Mouse (Mus musculus) thymus, adult 18-20 months (tissue): ENCODE results near the gene Khdc3.
"Not testable (repeated sequence)": the region's sequence is repeated elsewhere in the genome, so short reads cannot be mapped to it uniquely, and the experiment has no call there.

ENCODE experiments used
- DNase-seq, 2 experiments: peaks; one replicate each; pipeline ENCODE4 v3.0.0; 2022; ENCODE audit warnings: mixed read lengths in 2 of 2

The Khdc3 gene

DNA sequence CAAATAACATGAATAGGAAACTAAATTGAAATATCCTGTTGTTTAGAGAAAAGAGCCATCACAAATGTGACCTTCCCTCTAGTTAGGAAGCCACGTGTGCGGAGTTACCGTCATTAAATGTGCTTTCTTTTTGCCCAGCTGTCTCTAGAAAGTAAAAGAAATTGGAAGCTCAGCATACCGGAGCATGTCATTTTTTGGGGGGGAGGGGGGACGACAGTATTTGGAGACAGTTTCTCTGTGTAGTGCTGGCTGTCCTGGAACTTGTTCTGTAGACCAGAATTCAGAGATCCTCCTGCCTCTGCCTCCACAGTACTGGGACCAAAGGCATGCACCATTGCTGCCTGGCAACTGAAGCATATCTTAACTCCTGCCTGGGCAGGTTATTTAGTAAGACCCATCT, at the start of gene Khdc3:
Gene Khdc3 (plus strand): TSS at position 301 of the 400 bp plus-strand sequence.
- no peak for DNase-seq

GRCm38 (mm10) chr9:73055441-73055911, 46.2 kb upstream of the Khdc3 start:
- DNase-seq, result no peak

DNA sequence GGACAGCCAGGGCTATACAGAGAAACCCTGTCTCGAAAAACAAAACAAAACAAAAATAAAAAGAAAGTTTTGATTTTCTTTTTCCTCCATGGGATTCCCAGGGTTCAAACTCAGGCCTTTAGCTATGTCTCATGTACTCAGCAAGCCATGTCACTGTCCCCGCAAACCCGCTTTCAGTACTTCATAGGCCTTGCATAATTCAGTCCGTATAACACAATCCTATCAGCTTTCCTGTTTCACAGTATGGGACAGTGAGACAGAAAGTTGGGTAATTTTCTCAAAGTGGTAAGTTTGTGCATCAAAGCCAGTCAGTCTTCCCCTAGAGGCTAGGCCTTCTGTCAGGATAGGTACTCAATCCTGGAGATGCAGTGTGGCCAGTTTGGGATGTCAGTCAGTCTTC, 42.4 kb upstream of the Khdc3 start:
- DNase-seq, result no peak

DNA sequence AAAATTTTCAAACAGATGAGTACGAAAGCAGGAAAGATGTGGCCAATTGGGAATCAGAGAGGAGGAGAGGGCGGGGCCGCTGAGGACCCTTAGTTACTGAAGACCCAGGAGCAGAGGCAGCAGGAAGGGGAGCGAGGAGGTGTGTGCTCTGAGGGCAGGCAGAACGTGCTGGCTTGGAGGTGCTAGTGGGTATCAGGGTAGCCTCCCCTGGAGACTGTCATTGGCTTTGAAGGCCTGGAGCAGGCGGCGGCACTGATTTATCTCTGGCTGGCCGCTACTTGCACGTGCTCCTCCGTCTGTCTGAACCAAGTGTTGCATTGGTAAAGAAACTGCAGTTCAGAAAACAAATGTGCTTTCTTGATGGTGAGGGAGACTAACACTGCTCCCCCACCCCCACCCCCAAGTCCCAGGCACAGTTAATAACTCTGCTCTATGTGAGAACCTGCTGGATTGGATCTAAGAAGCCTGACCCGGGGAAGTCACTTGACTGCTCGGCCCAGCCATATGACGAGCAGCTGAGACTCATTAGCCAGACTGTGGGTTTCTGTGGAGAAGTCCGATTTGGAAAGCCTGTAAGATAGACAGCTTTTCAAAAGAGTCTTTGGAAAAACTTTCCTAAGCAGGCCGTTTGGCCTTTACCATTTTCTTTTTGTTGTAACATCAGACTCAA, 37.9 kb upstream of the Khdc3 start:
- no peak for DNase-seq

GRCm38 (mm10) chr9:73067086-73067485, 34.5 kb upstream of the Khdc3 start:
- DNase-seq, result no peak

GRCm38 (mm10) chr9:73068230-73068679, 33.4 kb upstream of the Khdc3 start:
- DNase-seq, result no peak

GRCm38 (mm10) chr9:73068688-73069087, 32.9 kb upstream of the Khdc3 start:
- no peak for DNase-seq

- DNase-seq, result no peak
Observed at GRCm38 (mm10) chr9:73070971-73071659, 30.5 kb upstream of the Khdc3 start.

DNA sequence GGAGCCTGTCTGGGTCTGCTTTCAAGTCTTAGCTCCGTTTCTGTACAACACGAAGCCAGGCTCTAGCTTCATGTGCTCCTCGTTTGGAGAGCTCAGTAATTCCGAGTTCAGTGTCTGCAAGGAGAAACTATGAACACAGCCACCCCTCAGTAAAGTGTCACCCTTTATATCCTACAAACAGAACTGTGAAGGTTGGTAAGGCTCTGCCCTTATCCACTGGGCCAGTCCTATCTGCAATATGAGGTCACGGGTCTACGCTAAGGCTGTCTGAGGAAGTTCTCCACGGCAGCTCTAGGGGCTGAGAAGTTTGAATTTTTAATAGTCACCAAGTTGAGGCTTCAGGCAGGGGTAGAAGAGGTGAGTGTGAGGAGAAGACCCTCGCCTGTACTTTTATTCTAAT, 29.2 kb upstream of the Khdc3 start:
- DNase-seq, result no peak

DNA sequence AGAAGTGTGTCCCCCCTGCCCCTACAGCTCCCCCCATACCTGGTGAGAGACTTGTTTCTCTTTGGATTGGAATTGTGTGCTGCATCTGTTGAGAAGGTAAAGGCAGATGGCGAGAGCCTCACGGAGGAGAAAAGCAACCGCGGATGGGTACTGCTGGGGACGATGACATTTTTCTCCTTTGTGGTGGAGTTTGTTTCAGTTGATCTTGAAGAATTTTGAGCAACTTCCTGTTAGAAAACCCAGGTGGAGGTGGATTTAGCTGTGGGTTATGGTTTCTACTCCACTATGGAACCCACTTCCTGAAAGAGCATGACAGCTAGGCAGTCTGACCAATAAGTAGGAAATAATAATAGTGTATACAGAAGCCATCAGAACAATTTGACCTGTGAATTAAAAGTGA, 28.5 kb upstream of the Khdc3 start:
- peak in 1 of 2 experiments; percentile 37 for DNase-seq

DNA sequence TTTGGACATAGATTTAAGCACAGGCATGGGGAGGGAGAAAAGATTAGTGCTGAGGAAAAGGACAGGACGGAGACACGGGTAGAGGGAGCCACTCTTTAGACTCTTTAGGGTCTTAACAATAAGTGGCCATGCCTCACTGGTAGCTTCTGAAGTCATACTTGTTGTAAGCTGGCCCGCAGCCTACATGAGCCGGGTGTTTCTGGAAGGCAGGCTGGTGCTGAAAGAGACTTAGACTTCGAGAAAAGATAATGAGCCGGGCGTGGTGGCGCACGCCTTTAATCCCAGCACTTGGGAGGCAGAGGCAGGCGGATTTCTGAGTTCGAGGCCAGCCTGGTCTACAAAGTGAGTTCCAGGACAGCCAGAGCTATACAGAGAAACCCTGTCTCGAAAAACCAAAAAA, 22.3 kb upstream of the Khdc3 start:
- DNase-seq, result not testable (repeated sequence)

- no peak for DNase-seq
Observed at GRCm38 (mm10) chr9:73079801-73080325, 21.8 kb upstream of the Khdc3 start.

- no peak for DNase-seq
Observed at GRCm38 (mm10) chr9:73082291-73083000, 19.2 kb upstream of the Khdc3 start.

DNA sequence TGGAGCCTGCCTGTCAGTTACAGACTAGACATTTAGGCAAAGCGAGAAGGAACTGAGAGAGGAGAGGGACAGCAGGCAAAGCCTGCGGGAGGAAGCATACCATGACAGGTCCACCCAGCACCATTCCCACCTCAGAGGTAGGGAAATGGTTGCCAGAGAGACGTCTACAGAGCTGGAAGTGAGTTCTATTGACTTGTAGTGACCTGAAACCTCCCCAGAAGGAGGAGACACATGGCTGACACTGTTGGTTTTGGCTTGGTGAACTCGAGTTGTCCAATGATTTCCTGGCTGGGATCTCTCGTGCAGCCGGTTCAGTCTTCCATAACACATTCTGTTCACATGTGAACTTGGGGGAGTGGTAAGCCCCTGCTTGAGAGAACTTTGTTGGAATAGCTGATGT, 17.7 kb upstream of the Khdc3 start:
- no peak for DNase-seq

DNA sequence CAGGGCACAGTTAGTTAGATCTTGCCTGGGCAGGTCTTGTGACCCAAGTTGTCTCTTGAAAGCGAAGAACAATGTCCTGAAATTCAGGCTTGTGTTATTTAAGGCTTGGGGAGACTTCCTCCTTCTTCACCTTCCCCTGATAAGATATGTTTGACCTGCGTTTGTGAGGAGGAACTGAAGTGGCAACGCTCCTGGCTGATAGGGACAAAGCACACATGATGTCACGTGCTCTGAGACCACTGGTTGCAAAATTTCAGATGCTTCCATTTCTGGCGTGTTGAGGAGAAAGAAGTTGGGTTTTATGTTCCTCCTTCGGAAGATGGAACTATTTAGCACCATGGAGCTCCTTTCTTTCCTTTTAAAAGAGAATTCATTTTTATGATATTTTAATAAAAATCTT, 15.8 kb upstream of the Khdc3 start:
- DNase-seq, result no peak

DNA sequence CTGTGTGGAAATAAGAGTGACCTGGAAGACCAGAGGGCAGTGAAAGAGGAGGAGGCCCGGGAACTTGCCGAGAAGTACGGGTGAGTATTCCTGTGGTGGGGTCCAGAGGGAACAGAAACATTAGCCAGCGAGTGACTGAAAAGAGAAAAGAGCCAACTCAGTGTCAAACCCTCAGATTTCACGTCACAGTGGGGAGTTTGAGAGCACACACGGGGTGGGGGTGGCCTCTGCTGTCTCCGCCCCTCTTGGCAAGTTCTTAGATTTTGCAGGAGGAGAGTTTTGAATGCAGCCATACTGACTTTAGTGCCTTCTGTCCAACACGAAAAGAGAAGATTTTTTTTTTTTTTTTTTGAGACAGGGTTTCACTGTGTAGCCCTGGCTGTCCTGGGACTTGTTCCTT, 14.5 kb upstream of the Khdc3 start:
- DNase-seq, result no peak

- peak in 1 of 2 experiments; percentile 19 for DNase-seq
Observed at GRCm38 (mm10) chr9:73087581-73087980, 14.1 kb upstream of the Khdc3 start.

- DNase-seq, result peak; percentile 28 to 65
Observed at GRCm38 (mm10) chr9:73089222-73089920, 12.3 kb upstream of the Khdc3 start.

GRCm38 (mm10) chr9:73090121-73090520, 11.5 kb upstream of the Khdc3 start:
- no peak for DNase-seq

- no peak for DNase-seq
Observed at GRCm38 (mm10) chr9:73091747-73092146, 9.9 kb upstream of the Khdc3 start.

DNA sequence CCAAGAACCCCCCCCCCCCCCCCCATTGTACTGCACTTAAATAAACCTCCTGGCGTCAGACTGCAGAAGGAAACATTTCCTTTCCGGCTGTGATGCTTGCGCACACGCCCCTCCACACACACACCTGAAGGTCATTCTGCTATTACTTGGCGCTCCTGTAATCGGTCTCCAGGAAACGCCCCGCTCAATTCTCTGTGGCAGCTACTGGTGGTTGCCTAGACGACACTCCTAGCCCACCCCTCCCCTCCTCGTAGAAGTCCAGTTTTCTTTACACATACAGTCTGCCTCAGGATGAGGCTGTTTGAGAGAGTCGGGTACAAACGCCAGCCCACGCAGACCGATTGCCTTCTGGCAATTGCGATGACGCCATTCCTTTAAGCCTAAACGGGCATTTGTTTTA, 7.1 kb upstream of the Khdc3 start:
- no peak for DNase-seq

DNA sequence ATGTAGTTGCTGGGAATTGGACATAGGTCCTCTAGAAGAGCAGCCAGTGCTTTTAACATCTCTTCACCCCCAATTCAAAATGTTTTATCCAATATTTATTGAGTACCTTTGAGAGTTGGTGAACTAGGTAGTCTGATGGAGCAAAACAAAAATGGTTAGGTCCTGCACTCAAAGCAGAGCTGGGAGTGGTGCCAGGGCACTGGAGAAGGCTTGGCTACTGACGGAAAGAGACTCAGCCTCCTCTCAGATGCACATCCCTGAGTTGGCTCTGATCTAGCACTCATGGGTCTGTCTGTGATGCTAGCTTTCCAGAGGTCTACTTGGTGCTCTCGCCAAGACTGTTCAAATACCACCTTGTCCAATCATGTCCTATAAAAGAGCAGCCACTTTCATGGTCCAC, 3.7 kb upstream of the Khdc3 start:
- DNase-seq, result no peak

DNA sequence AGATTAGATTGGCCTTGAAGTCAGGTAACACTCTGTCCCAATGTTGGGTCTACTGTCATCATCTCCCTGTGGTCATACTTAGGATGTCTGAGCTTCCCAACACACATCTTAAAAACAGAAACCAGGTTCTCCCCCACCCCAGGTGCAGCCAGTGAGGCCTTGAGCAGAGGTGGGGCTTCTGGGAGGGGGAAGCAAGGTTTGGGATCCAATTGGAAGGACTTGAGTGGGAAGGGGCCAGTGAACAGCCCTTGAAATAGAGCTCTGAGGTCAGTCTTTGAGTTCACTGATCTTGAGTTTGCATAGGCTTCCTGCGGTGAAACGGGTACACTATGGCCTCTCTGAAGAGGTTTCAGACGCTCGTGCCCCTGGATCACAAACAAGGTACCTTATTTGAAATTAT, 545 bp downstream of the Khdc3 start, which contains the start of gene Gm20509:
Gene Gm20509 (plus strand): TSS at position 290 of the 400 bp plus-strand sequence.
- DNase-seq, result no peak
